Mouse (Mus musculus): Measurements from ENCODE around the gene Lzic. TPM values are rescaled to one million over a fixed set of nuclear protein-coding genes. Genes with fewer than 3 reads are reported as not detected.

Gene Lzic
- polyA plus RNA-seq, 1 experiment, result 8.1 TPM

DNA sequence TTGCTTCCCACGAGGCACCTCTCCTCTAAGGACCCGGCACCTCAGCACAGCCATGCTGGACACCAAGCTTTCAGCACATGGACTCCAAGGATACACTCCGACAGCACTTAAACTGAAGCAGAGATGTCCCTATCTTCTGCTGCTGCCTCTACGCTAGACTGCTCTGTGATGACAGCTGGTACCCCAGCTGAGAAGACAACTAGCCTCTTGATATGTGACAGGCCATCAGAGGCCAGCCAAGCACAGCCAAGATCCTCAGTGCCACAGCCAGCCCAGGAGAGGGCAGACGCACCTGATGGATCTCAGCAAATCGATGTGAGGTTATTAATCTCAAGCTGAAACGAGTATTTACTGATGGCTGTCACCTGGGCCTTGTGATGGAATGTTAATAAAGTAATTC lies 9.9 kb upstream of the Lzic start:
- TF ChIP-seq GATA1 (IDR thresholded peaks at IDR 0.05; ENCODE audit: borderline replicate concordance, low read length) (no peak), FLI1 (IDR thresholded peaks at IDR 0.05; ENCODE audit: low read length) (no peak)
- peaks cover 6% of the 10 kb centered on the region for H3K27me3 ChIP-seq (replicated peaks)
- H3K36me3 ChIP-seq (replicated peaks; ENCODE audit: low read length), result peaks cover 48% of the 10 kb centered on the region
- no peak overlapping the region for H3K4me3 ChIP-seq (replicated peaks)
- peaks cover 5% of the 10 kb centered on the region; the same call in 1 of the 2 replicates for H3K9me3 ChIP-seq
- H3K4me1 ChIP-seq, result peaks cover 3% of the 10 kb centered on the region; the same call in 1 of the 2 replicates

DNA sequence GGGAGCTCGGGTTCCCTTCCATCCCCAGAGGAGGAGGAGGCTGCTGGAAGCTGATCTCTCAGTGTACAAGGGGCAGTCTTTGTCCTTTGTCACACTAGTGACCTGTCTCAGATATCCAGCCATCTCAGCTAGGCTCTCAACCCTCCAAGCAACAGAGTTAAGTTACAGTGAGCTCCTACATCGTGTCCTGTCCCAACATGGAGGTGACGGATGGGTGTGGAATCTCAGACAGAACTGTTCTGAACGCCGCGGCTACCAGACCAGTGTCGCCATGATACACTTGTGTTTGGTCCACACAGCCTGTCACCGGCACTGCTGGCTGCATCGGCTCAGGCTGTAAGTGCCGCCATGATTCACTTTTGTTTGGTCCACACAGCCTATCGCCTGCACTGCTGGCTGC lies 8.0 kb upstream of the Lzic start, which contains the start of gene Tmem274:
Tmem274 (plus strand) TSS at position 301 of the 400 bp plus-strand sequence.
- no peak for TF ChIP-seq GATA1 (IDR thresholded peaks at IDR 0.05; ENCODE audit: borderline replicate concordance, low read length)
- TF ChIP-seq FLI1 (IDR thresholded peaks at IDR 0.05; ENCODE audit: low read length), result no peak
- Histone ChIP-seq H3K27me3 (replicated peaks) (peaks cover 6% of the 10 kb centered on the region), H3K4me3 (replicated peaks) (no peak within 1 kb of the TSS), H3K4me1 (peaks cover 3% of the 10 kb centered on the region; the same call in 1 of the 2 replicates), H3K9me3 (peaks cover 5% of the 10 kb centered on the region; the same call in 1 of the 2 replicates), H3K36me3 (replicated peaks; ENCODE audit: low read length) (peaks cover 39% of the 10 kb centered on the region)

DNA sequence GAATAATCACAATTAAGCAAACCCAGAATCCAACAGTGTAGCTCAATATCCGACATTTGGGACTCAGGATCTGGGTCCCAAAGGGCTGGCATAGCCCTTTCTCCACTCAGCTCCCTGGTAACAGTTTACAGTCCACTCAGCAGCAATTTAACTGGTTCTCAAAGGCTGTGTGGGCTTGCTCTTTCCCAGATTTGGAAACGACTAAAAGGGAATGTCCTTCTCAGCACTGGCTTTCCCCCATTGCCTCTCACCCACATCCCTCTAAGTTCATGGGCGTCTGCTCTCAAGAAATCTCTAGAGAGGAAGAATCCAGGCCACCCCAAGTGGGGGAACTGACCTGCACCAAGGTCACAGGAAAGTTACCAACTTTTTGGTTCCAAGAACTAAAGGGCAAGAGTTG lies 463 bp upstream of the Lzic start:
- no peaks in the 10 kb centered on the region for H3K27me3 ChIP-seq (replicated peaks)
- H3K9me3 ChIP-seq, result no peaks in the 10 kb centered on the region
- H3K4me3 ChIP-seq (replicated peaks), result peak overlapping the region; percentile 98
- TF ChIP-seq FLI1 (IDR thresholded peaks at IDR 0.05; ENCODE audit: low read length) (no peak), GATA1 (IDR thresholded peaks at IDR 0.05; ENCODE audit: borderline replicate concordance, low read length) (no peak)
- H3K4me1 ChIP-seq, result peaks cover 33% of the 10 kb centered on the region
- H3K36me3 ChIP-seq (replicated peaks; ENCODE audit: low read length), result peaks cover 34% of the 10 kb centered on the region

DNA sequence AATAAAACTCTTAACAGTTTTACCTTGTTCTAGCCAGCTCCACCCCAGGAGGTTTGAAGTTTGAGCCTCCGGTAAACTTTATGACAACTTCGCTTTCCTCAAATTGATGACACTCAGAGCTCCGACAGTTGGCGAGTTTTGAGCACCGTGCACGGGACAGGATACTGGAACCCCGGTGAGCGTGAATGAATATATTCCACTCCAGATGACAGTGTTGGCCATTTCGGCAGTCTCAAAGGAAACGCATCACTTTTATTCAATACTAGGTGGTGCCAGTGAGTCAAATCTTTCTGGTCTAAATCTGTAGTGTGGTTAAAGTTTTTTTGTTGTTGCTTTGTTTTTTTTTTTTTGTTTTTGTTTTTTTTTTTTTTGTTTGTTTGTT lies 787 bp downstream of the Lzic start:
- Histone ChIP-seq H3K4me3 (replicated peaks) (peak overlapping the region; percentile 98), H3K4me1 (peaks cover 33% of the 10 kb centered on the region), H3K9me3 (no peaks in the 10 kb centered on the region), H3K27me3 (replicated peaks) (no peaks in the 10 kb centered on the region), H3K36me3 (replicated peaks; ENCODE audit: low read length) (peaks cover 41% of the 10 kb centered on the region)
- TF ChIP-seq GATA1 (IDR thresholded peaks at IDR 0.05; ENCODE audit: borderline replicate concordance, low read length), result no peak
- TF ChIP-seq FLI1 (IDR thresholded peaks at IDR 0.05; ENCODE audit: low read length), result no peak

DNA sequence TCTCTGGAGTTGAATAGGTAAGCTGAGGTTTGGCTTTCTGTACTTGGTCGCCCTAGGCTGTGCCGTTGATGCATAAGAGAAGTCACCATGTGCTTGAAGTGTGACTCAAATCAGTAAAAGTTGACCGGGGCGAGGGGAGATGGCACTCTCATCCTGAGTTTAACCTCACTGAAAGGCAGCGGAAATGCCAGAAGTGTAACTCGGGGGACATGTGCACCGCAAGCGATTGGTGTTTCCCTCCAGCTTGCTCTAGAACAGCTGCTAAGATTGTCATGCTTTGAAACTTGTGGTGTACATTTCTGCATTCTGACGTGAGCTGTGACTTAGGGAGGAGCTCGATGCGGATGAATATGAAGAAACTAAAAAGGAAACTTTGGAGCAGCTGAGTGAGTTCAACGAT lies 2.7 kb downstream of the Lzic start:
- Histone ChIP-seq H3K4me1 (peaks cover 28% of the 10 kb centered on the region), H3K27me3 (replicated peaks) (no peaks in the 10 kb centered on the region), H3K9me3 (no peaks in the 10 kb centered on the region), H3K4me3 (replicated peaks) (no peak overlapping the region), H3K36me3 (replicated peaks; ENCODE audit: low read length) (peaks cover 58% of the 10 kb centered on the region)
- no peak for TF ChIP-seq FLI1 (IDR thresholded peaks at IDR 0.05; ENCODE audit: low read length)
- TF ChIP-seq GATA1 (IDR thresholded peaks at IDR 0.05; ENCODE audit: borderline replicate concordance, low read length), result no peak

DNA sequence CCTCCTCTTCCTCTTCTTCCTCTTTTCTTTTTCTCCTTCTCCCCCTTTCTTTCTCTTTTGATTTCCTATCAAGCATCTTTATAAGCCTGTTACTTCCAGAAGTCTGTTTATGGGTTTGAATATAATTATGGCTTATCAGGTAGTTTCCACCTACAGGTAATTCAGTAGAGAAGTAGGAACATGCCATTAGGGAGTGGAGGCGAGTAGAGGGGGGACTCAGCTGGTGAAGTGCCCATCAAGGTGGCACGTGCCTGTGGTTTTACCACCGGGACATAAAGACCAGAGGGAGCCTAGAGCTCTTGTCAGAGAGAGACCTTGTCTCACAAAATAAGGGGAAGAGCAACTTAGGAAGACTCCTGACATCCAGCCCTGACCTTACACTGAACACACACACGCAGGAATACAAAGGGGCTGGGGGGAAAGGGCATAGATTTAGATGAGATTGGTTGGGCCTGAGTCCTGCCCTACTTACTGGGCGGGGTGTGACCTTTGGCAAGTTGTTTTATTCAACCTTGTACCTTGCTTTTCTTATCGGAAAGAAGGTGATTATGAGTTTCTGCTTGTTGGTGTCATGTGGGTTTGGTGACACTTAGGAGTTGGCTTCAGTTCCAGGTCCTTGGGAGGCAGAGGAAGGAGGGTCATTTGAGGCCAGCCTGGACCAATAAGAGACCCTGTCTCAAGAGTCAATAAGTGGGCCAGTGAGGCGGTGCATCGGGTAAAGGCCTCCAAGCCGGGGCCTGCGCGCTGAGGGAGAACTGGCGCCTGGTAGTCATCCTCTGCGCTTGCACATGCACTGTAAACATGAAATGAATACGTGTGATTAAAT lies 4.6 kb downstream of the Lzic start:
- no peaks in the 10 kb centered on the region for H3K9me3 ChIP-seq
- no peaks in the 10 kb centered on the region for H3K27me3 ChIP-seq (replicated peaks)
- H3K36me3 ChIP-seq (replicated peaks; ENCODE audit: low read length), result peaks cover 76% of the 10 kb centered on the region
- TF ChIP-seq GATA1 (IDR thresholded peaks at IDR 0.05; ENCODE audit: borderline replicate concordance, low read length), result no peak
- TF ChIP-seq FLI1 (IDR thresholded peaks at IDR 0.05; ENCODE audit: low read length), result no peak
- no peak overlapping the region for H3K4me3 ChIP-seq (replicated peaks)
- H3K4me1 ChIP-seq, result peaks cover 13% of the 10 kb centered on the region

DNA sequence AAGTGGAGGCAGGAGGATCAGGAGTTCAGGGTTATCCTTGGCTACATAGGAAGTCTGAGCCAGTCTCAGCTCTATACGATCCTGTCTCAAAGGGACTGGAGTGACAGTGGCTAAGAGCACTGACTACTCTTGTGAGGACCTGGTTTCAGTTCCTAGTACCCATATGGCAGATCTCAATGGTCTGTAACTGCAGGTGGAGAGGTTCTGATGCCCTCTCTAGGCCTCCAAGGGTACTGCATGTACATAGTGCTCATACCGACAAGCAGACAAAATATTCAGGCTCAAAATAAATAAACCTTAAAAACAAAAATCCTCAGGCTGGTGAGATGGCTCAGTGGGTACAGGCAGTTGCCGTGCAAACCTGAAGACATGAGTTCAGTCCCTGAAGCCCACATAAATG lies 6.1 kb downstream of the Lzic start:
- Histone ChIP-seq H3K9me3 (no peaks in the 10 kb centered on the region), H3K4me1 (peaks cover 16% of the 10 kb centered on the region), H3K36me3 (replicated peaks; ENCODE audit: low read length) (peaks cover 89% of the 10 kb centered on the region), H3K27me3 (replicated peaks) (no peaks in the 10 kb centered on the region), H3K4me3 (replicated peaks) (no peak overlapping the region)
- TF ChIP-seq FLI1 (IDR thresholded peaks at IDR 0.05; ENCODE audit: low read length), result no peak

DNA sequence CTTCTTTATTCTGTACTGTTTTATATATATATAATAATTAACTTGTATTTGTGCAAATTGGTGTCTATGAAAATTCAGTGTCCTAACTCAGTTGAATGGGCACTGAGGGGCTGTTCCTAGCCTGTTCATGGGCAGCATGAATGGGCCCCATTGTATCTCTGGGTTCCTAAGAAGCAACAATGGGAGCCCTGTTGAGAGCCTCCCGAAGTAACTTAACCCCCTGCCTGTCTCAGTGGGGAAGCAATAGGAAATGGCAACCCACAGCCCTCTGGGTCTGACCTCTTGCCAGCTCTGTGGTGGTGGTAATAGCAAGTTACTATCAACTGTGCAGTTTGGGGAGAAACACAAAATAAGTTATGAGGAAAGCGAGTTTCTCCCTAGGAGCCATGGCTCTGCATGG lies 11.6 kb downstream of the Lzic start:
- Histone ChIP-seq H3K4me1 (peaks cover 41% of the 10 kb centered on the region), H3K27me3 (replicated peaks) (no peaks in the 10 kb centered on the region), H3K9me3 (no peaks in the 10 kb centered on the region), H3K36me3 (replicated peaks; ENCODE audit: low read length) (peaks cover 87% of the 10 kb centered on the region), H3K4me3 (replicated peaks) (no peak overlapping the region)
- no peak for TF ChIP-seq FLI1 (IDR thresholded peaks at IDR 0.05; ENCODE audit: low read length)
- TF ChIP-seq GATA1 (IDR thresholded peaks at IDR 0.05; ENCODE audit: borderline replicate concordance, low read length), result no peak

DNA sequence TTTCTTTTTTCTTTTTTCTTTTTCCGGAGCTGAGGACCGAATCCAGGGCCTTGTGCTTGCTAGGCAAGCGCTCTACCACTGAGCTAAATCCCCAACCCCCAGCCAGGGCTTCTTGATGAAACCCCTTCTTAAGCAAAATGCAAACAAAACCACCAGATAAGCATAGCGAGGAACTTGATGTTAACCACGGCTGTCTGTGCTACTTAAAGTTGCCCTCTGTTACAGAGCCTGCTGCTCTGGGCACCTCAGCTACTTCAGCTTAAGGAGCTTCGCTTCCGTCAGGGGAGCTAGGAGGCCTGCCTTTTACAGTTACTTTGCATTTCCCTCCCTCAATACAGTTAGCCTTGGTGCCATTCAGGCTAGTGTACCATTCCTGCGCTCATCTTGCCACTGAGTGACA lies 13.9 kb downstream of the Lzic start:
- no peaks in the 10 kb centered on the region for H3K9me3 ChIP-seq
- H3K27me3 ChIP-seq (replicated peaks), result no peaks in the 10 kb centered on the region
- peaks cover 83% of the 10 kb centered on the region for H3K36me3 ChIP-seq (replicated peaks; ENCODE audit: low read length)
- no peak for TF ChIP-seq FLI1 (IDR thresholded peaks at IDR 0.05; ENCODE audit: low read length)
- no peak for TF ChIP-seq GATA1 (IDR thresholded peaks at IDR 0.05; ENCODE audit: borderline replicate concordance, low read length)
- peaks cover 41% of the 10 kb centered on the region for H3K4me1 ChIP-seq
- H3K4me3 ChIP-seq (replicated peaks), result peak overlapping the region; percentile 60

DNA sequence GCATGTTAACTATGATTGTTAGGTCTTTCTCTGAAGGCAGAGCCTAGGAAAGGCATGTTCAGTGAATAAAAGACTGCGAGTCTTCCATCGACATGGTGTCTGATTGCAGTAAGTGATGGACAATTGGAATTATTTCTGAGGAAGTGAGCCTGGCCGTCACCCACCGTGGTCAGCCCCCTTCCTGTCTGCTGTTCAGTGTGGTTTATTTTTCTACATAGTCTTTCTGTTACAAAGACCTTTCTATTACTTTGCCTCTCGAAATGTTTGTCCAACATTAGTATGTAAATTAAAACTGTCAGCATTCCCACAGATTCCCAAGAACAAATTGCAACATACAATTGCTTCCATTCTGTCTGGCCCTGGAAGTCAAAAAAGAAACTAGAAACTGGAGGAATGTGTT lies 14.8 kb downstream of the Lzic start:
- Histone ChIP-seq H3K9me3 (no peaks in the 10 kb centered on the region), H3K36me3 (replicated peaks; ENCODE audit: low read length) (peaks cover 74% of the 10 kb centered on the region), H3K27me3 (replicated peaks) (no peaks in the 10 kb centered on the region), H3K4me1 (peaks cover 46% of the 10 kb centered on the region), H3K4me3 (replicated peaks) (peak overlapping the region; percentile 38)
- TF ChIP-seq FLI1 (IDR thresholded peaks at IDR 0.05; ENCODE audit: low read length), result no peak
- no peak for TF ChIP-seq GATA1 (IDR thresholded peaks at IDR 0.05; ENCODE audit: borderline replicate concordance, low read length)

All from megakaryocyte, embryonic 14.5 days (primary cell).